Mouse (Mus musculus): Measurements from ENCODE around the gene Mgat5b. TPM values are rescaled to one million over a fixed set of nuclear protein-coding genes. Genes with fewer than 3 reads are reported as not detected.
A peak's percentile ranks its signal among the peaks of the same experiment; 100 is the strongest.

Gene Mgat5b
- polyA plus RNA-seq (2015; fragmentation: Nextera tagmentation; extraction: Ambion mirVana), result 0.05 TPM in 1 of 2 replicates, not detected in the other

- H3K9ac ChIP-seq (ENCODE audit: low read depth, low read length), result no peak within 1 kb of the TSS
- ATAC-seq (ENCODE audit: low read depth), result no peak
- WGBS (ENCODE audit: insufficient replicate concordance), result 1% methylated on average over 77 of the region's 90 CpGs
These were observed at the start of gene Mgat5b for GRCm38 (mm10) chr11:116918323-116919185. TSS of gene Mgat5b (plus strand) at chr11:116918863.

GRCm38 (mm10) chr11:116869223-116869622, 49.4 kb upstream of the Mgat5b start:
- Histone ChIP-seq H3K4me3 (ENCODE audit: low read depth, low read length) (no peak overlapping the region), H3K27me3 (ENCODE audit: control insufficient read depth, insufficient read depth, low read depth, low read length) (no peaks in the 10 kb centered on the region), H3K36me3 (ENCODE audit: control insufficient read depth, insufficient read depth) (no peaks in the 10 kb centered on the region), H3K4me1 (ENCODE audit: control insufficient read depth, low read depth, low read length) (no peaks in the 10 kb centered on the region), H3K9me3 (replicated peaks; ENCODE audit: control insufficient read depth, low read length) (no peaks in the 10 kb centered on the region), H3K9ac (ENCODE audit: low read depth, low read length) (no peak overlapping the region), H3K27ac (ENCODE audit: low read length) (no peak overlapping the region), H3K4me2 (ENCODE audit: low read depth, low read length) (no peak overlapping the region)
- 69% methylated on average over 8 of the region's 8 CpGs for WGBS (ENCODE audit: insufficient replicate concordance)
- no peak for ATAC-seq (ENCODE audit: low read depth)

More at GRCm38 (mm10) chr11:116918323-116919185, at the start of gene Mgat5b:
- Histone ChIP-seq H3K27ac (ENCODE audit: low read length) (no peak within 1 kb of the TSS), H3K36me3 (ENCODE audit: control insufficient read depth, insufficient read depth) (no peaks in the 10 kb centered on the region), H3K9me3 (replicated peaks; ENCODE audit: control insufficient read depth, low read length) (no peaks in the 10 kb centered on the region), H3K27me3 (ENCODE audit: control insufficient read depth, insufficient read depth, low read depth, low read length) (peaks cover 70% of the 10 kb centered on the region), H3K4me2 (ENCODE audit: low read depth, low read length) (peak within 1 kb of the TSS; percentile 62), H3K4me1 (ENCODE audit: control insufficient read depth, low read depth, low read length) (no peaks in the 10 kb centered on the region; the same call in 1 of the 2 replicates), H3K4me3 (ENCODE audit: low read depth, low read length) (peak within 1 kb of the TSS; percentile 45)

GRCm38 (mm10) chr11:116869641-116870040, 49.0 kb upstream of the Mgat5b start:
- no peaks in the 10 kb centered on the region; the same call in 1 of the 2 replicates for H3K36me3 ChIP-seq (ENCODE audit: control insufficient read depth, insufficient read depth)
- no peak for ATAC-seq (ENCODE audit: low read depth)
- H3K4me3 ChIP-seq (ENCODE audit: low read depth, low read length), result no peak overlapping the region
- no peaks in the 10 kb centered on the region for H3K27me3 ChIP-seq (ENCODE audit: control insufficient read depth, insufficient read depth, low read depth, low read length)
- no peaks in the 10 kb centered on the region for H3K4me1 ChIP-seq (ENCODE audit: control insufficient read depth, low read depth, low read length)
- no peak overlapping the region for H3K4me2 ChIP-seq (ENCODE audit: low read depth, low read length)
- H3K9ac ChIP-seq (ENCODE audit: low read depth, low read length), result no peak overlapping the region
- no peaks in the 10 kb centered on the region for H3K9me3 ChIP-seq (replicated peaks; ENCODE audit: control insufficient read depth, low read length)
- H3K27ac ChIP-seq (ENCODE audit: low read length), result no peak overlapping the region
- 46% methylated on average over 4 of the region's 4 CpGs for WGBS (ENCODE audit: insufficient replicate concordance)

- Histone ChIP-seq H3K9me3 (replicated peaks; ENCODE audit: control insufficient read depth, low read length) (no peaks in the 10 kb centered on the region), H3K4me1 (ENCODE audit: control insufficient read depth, low read depth, low read length) (no peaks in the 10 kb centered on the region), H3K27me3 (ENCODE audit: control insufficient read depth, insufficient read depth, low read depth, low read length) (no peaks in the 10 kb centered on the region), H3K27ac (ENCODE audit: low read length) (no peak overlapping the region), H3K4me3 (ENCODE audit: low read depth, low read length) (no peak overlapping the region), H3K36me3 (ENCODE audit: control insufficient read depth, insufficient read depth) (no peaks in the 10 kb centered on the region; the same call in 1 of the 2 replicates), H3K9ac (ENCODE audit: low read depth, low read length) (no peak overlapping the region), H3K4me2 (ENCODE audit: low read depth, low read length) (no peak overlapping the region)
- 80% methylated on average over 9 of the region's 9 CpGs for WGBS (ENCODE audit: insufficient replicate concordance)
- no peak for ATAC-seq (ENCODE audit: low read depth)
These were observed 47.1 kb upstream of the Mgat5b start for GRCm38 (mm10) chr11:116871538-116871937.

GRCm38 (mm10) chr11:116873987-116874386, 44.7 kb upstream of the Mgat5b start:
- Histone ChIP-seq H3K27ac (ENCODE audit: low read length) (no peak overlapping the region), H3K4me3 (ENCODE audit: low read depth, low read length) (no peak overlapping the region), H3K4me1 (ENCODE audit: control insufficient read depth, low read depth, low read length) (no peaks in the 10 kb centered on the region), H3K27me3 (ENCODE audit: control insufficient read depth, insufficient read depth, low read depth, low read length) (no peaks in the 10 kb centered on the region), H3K9me3 (replicated peaks; ENCODE audit: control insufficient read depth, low read length) (no peaks in the 10 kb centered on the region), H3K9ac (ENCODE audit: low read depth, low read length) (no peak overlapping the region), H3K36me3 (ENCODE audit: control insufficient read depth, insufficient read depth) (no peaks in the 10 kb centered on the region; the same call in 1 of the 2 replicates), H3K4me2 (ENCODE audit: low read depth, low read length) (no peak overlapping the region)
- WGBS (ENCODE audit: insufficient replicate concordance), result 85% methylated on average over 20 of the region's 20 CpGs
- ATAC-seq (ENCODE audit: low read depth), result no peak

GRCm38 (mm10) chr11:116878454-116878853, 40.2 kb upstream of the Mgat5b start:
- Histone ChIP-seq H3K27me3 (ENCODE audit: control insufficient read depth, insufficient read depth, low read depth, low read length) (no peaks in the 10 kb centered on the region), H3K4me2 (ENCODE audit: low read depth, low read length) (no peak overlapping the region), H3K27ac (ENCODE audit: low read length) (no peak overlapping the region), H3K9ac (ENCODE audit: low read depth, low read length) (no peak overlapping the region), H3K4me1 (ENCODE audit: control insufficient read depth, low read depth, low read length) (no peaks in the 10 kb centered on the region), H3K36me3 (ENCODE audit: control insufficient read depth, insufficient read depth) (no peaks in the 10 kb centered on the region; the same call in 1 of the 2 replicates), H3K4me3 (ENCODE audit: low read depth, low read length) (no peak overlapping the region), H3K9me3 (replicated peaks; ENCODE audit: control insufficient read depth, low read length) (no peaks in the 10 kb centered on the region)
- 75% methylated on average over 8 of the region's 8 CpGs for WGBS (ENCODE audit: insufficient replicate concordance)
- no peak for ATAC-seq (ENCODE audit: low read depth)

- Histone ChIP-seq H3K9me3 (replicated peaks; ENCODE audit: control insufficient read depth, low read length) (no peaks in the 10 kb centered on the region), H3K27me3 (ENCODE audit: control insufficient read depth, insufficient read depth, low read depth, low read length) (no peaks in the 10 kb centered on the region), H3K4me3 (ENCODE audit: low read depth, low read length) (no peak overlapping the region), H3K4me1 (ENCODE audit: control insufficient read depth, low read depth, low read length) (no peaks in the 10 kb centered on the region), H3K27ac (ENCODE audit: low read length) (no peak overlapping the region), H3K9ac (ENCODE audit: low read depth, low read length) (no peak overlapping the region), H3K36me3 (ENCODE audit: control insufficient read depth, insufficient read depth) (no peaks in the 10 kb centered on the region), H3K4me2 (ENCODE audit: low read depth, low read length) (no peak overlapping the region)
- no peak for ATAC-seq (ENCODE audit: low read depth)
- WGBS (ENCODE audit: insufficient replicate concordance), result 60% methylated on average over 7 of the region's 7 CpGs
These were observed 37.8 kb upstream of the Mgat5b start for GRCm38 (mm10) chr11:116880839-116881238.

- WGBS (ENCODE audit: insufficient replicate concordance), result 54% methylated on average over 5 of the region's 5 CpGs
- H3K4me2 ChIP-seq (ENCODE audit: low read depth, low read length), result no peak overlapping the region
- no peaks in the 10 kb centered on the region for H3K4me1 ChIP-seq (ENCODE audit: control insufficient read depth, low read depth, low read length)
- no peaks in the 10 kb centered on the region for H3K9me3 ChIP-seq (replicated peaks; ENCODE audit: control insufficient read depth, low read length)
- no peaks in the 10 kb centered on the region for H3K27me3 ChIP-seq (ENCODE audit: control insufficient read depth, insufficient read depth, low read depth, low read length)
- no peak for ATAC-seq (ENCODE audit: low read depth)
- H3K36me3 ChIP-seq (ENCODE audit: control insufficient read depth, insufficient read depth), result no peaks in the 10 kb centered on the region
- no peak overlapping the region for H3K27ac ChIP-seq (ENCODE audit: low read length)
- H3K9ac ChIP-seq (ENCODE audit: low read depth, low read length), result no peak overlapping the region
- H3K4me3 ChIP-seq (ENCODE audit: low read depth, low read length), result no peak overlapping the region
These were observed 37.2 kb upstream of the Mgat5b start for GRCm38 (mm10) chr11:116881440-116881839.

- WGBS (ENCODE audit: insufficient replicate concordance), result 83% methylated on average over 10 of the region's 10 CpGs
- Histone ChIP-seq H3K4me1 (ENCODE audit: control insufficient read depth, low read depth, low read length) (no peaks in the 10 kb centered on the region), H3K27ac (ENCODE audit: low read length) (no peak overlapping the region), H3K9me3 (replicated peaks; ENCODE audit: control insufficient read depth, low read length) (no peaks in the 10 kb centered on the region), H3K36me3 (ENCODE audit: control insufficient read depth, insufficient read depth) (no peaks in the 10 kb centered on the region), H3K4me3 (ENCODE audit: low read depth, low read length) (no peak overlapping the region), H3K9ac (ENCODE audit: low read depth, low read length) (no peak overlapping the region), H3K4me2 (ENCODE audit: low read depth, low read length) (no peak overlapping the region), H3K27me3 (ENCODE audit: control insufficient read depth, insufficient read depth, low read depth, low read length) (no peaks in the 10 kb centered on the region)
- no peak for ATAC-seq (ENCODE audit: low read depth)
These were observed 36.2 kb upstream of the Mgat5b start for GRCm38 (mm10) chr11:116882446-116882845.

Measured in liver, embryonic 16.5 days (tissue).